Mouse (Mus musculus) CH12.LX (cell line): ENCODE results near the gene Dscaml1. TPM values are rescaled to one million over a fixed set of nuclear protein-coding genes. Genes with fewer than 3 reads are reported as not detected.

Experiments used
- DNase-seq: peaks from one replicate; pipeline ENCODE4 v3.0.0-alpha.2; 2013; ENCODE audit errors: extremely low read depth
- H3K27ac ChIP-seq: 2 replicates; pipeline ENCODE4 v1.5.1; 2012; ENCODE audit warnings: low read depth, mild to moderate bottlenecking, control low read depth, moderate library complexity; ENCODE audit not compliant: insufficient read depth
- H3K27me3 ChIP-seq: replicated peaks from 2 replicates; pipeline ENCODE3; 2012; ENCODE audit warnings: inconsistent platforms
- H3K36me3 ChIP-seq, 2 experiments: replicated peaks in 1 of 2; 2 replicates each; pipeline versions ENCODE3 to v1.6.1; 2012; ENCODE audit warnings: inconsistent platforms in 1 of 2, low read length in 1 of 2, mild to moderate bottlenecking in 1 of 2, mixed read lengths in 1 of 2, moderate library complexity in 1 of 2; ENCODE audit not compliant: control insufficient read depth in 1 of 2, insufficient read depth in 1 of 2
- H3K4me1 ChIP-seq, 2 experiments: 2 replicates each; pipeline ENCODE4 v1.6.1; 2012; ENCODE audit warnings: inconsistent platforms in 1 of 2, moderate library complexity in 1 of 2; ENCODE audit not compliant: insufficient read depth in 2 of 2, control insufficient read depth in 1 of 2
- H3K4me2 ChIP-seq: 2 replicates; pipeline ENCODE4 v1.6.1; 2012; ENCODE audit warnings: low read depth, mild to moderate bottlenecking, control low read depth; ENCODE audit not compliant: poor library complexity, insufficient read depth, severe bottlenecking
- H3K4me3 ChIP-seq, 3 experiments: fragments of 150-350 bp in 1 of 3; sonication (generic) in 1 of 3; replicated peaks in 1 of 3; 2 replicates each; pipeline versions ENCODE3 to v1.5.1; 2011 to 2012; ENCODE audit warnings: low read depth in 2 of 3, low read length in 2 of 3, mild to moderate bottlenecking in 2 of 3, moderate library complexity in 2 of 3, control low read depth in 1 of 3, improper control_type of control experiment in 1 of 3, inconsistent platforms in 1 of 3, mixed read lengths in 1 of 3; ENCODE audit not compliant: poor library complexity in 1 of 3
- H3K79me2 ChIP-seq: replicated peaks from 2 replicates; pipeline ENCODE4 v1.6.1; 2012; ENCODE audit warnings: mild to moderate bottlenecking, moderate library complexity; ENCODE audit not compliant: control insufficient read depth, poor library complexity, insufficient read depth, severe bottlenecking; ENCODE audit errors: extremely low read depth
- H3K9ac ChIP-seq: 2 replicates; pipeline ENCODE4 v1.6.1; 2012; ENCODE audit warnings: low read depth, mild to moderate bottlenecking, control low read depth, moderate library complexity; ENCODE audit not compliant: insufficient read depth
- H3K9me3 ChIP-seq: replicated peaks from 2 replicates; pipeline ENCODE3; 2012; ENCODE audit warnings: low read length, inconsistent platforms, mixed read lengths
- CHD2 ChIP-seq: IDR thresholded peaks from 2 replicates; pipeline ENCODE4 v1.6.1; 2011; ENCODE audit warnings: low read length, improper control_type of control experiment
- CTCF ChIP-seq, 2 experiments: IDR thresholded peaks in 1 of 2; conservative IDR thresholded peaks in 1 of 2; 2 replicates each; pipeline ENCODE4 v1.5.1; 2011 to 2012; ENCODE audit warnings: low read depth in 2 of 2, low read length in 2 of 2, improper control_type of control experiment in 1 of 2, inconsistent platforms in 1 of 2, mild to moderate bottlenecking in 1 of 2, moderate library complexity in 1 of 2
- ELF1 ChIP-seq: IDR thresholded peaks from 2 replicates; pipeline ENCODE4 v1.6.1; 2014; ENCODE audit warnings: low read depth, mild to moderate bottlenecking, inconsistent platforms, low read length, improper control_type of control experiment
- IRF4 ChIP-seq: IDR thresholded peaks from 2 replicates; pipeline ENCODE4 v1.6.1; 2014; ENCODE audit warnings: low read depth, mild to moderate bottlenecking, inconsistent platforms, low read length, improper control_type of control experiment
- JUND ChIP-seq: conservative IDR thresholded peaks from 2 replicates; pipeline ENCODE4 v1.6.1; 2011; ENCODE audit warnings: low read depth, low read length, improper control_type of control experiment
- MAFK ChIP-seq: IDR thresholded peaks from 2 replicates; pipeline ENCODE4 v1.6.1; 2011; ENCODE audit warnings: low read length, improper control_type of control experiment; ENCODE audit not compliant: insufficient replicate concordance
- MAZ ChIP-seq: IDR thresholded peaks from 2 replicates; pipeline ENCODE4 v1.6.1; 2012; ENCODE audit warnings: low read depth, mild to moderate bottlenecking, inconsistent platforms, low read length, improper control_type of control experiment, moderate library complexity
- MXI1 ChIP-seq: IDR thresholded peaks from 2 replicates; pipeline ENCODE4 v1.6.1; 2011; ENCODE audit warnings: mild to moderate bottlenecking, low read depth, low read length, improper control_type of control experiment
- NELFE ChIP-seq: IDR thresholded peaks from 2 replicates; pipeline ENCODE4 v1.6.1; 2011; ENCODE audit warnings: low read depth, low read length, improper control_type of control experiment
- PAX5 ChIP-seq: IDR thresholded peaks from 2 replicates; pipeline ENCODE4 v1.6.1; 2012; ENCODE audit warnings: low read length, inconsistent platforms, mixed read lengths
- POLR2AphosphoS2 ChIP-seq: IDR thresholded peaks from 2 replicates; pipeline ENCODE4 v1.6.1; 2011; ENCODE audit warnings: low read depth, low read length, improper control_type of control experiment
- RAD21 ChIP-seq: IDR thresholded peaks from 2 replicates; pipeline ENCODE4 v1.6.1; 2011; ENCODE audit warnings: low read depth, mild to moderate bottlenecking, low read length, improper control_type of control experiment, moderate library complexity
- SIN3A ChIP-seq: IDR thresholded peaks from 2 replicates; pipeline ENCODE4 v1.6.1; 2012; ENCODE audit warnings: low read length, improper control_type of control experiment, inconsistent platforms
- TBP ChIP-seq: conservative IDR thresholded peaks from 2 replicates; pipeline ENCODE4 v1.6.1; 2011; ENCODE audit warnings: low read depth, low read length, improper control_type of control experiment
- TCF12 ChIP-seq: IDR thresholded peaks from 2 replicates; pipeline ENCODE4 v1.6.1; 2014; ENCODE audit warnings: low read depth, mild to moderate bottlenecking, inconsistent platforms, low read length, improper control_type of control experiment
- USF1 ChIP-seq: IDR thresholded peaks from 2 replicates; pipeline ENCODE4 v1.6.1; 2014; ENCODE audit warnings: low read depth, mild to moderate bottlenecking, inconsistent platforms, low read length, improper control_type of control experiment
- USF2 ChIP-seq: conservative IDR thresholded peaks from 2 replicates; pipeline ENCODE4 v1.6.1; 2011; ENCODE audit warnings: low read depth, low read length, improper control_type of control experiment
- dilution Hi-C: fragments of 300-500 bp; cut with MboI; formaldehyde crosslinking; loops from 2 replicates; pipeline ENCODE4 v1.14.3; 2020; ENCODE audit warnings: low sequenced_read_pairs; ENCODE audit not compliant: extremely low pct_unique_long_range_greater_than_20kb, extremely low pct_ligation_motif_present
- in situ Hi-C: fragments of 300-500 bp; cut with MboI; formaldehyde crosslinking; loops from 3 replicates; pipeline ENCODE4 v1.14.3; 2019; ENCODE audit warnings: low sequenced_read_pairs, low pct_ligation_motif_present, low pct_unique_long_range_greater_than_20kb, mixed read lengths
- polyA plus RNA-seq: library from polyadenylated mRNA; unstranded; fragments of >175 nt; gene quantifications from 2 replicates; pipeline ENCODE4 v1.2.1, GENCODE M21; 2012; ENCODE audit warnings: low read depth; ENCODE audit not compliant: insufficient read length
- total RNA-seq, 2 experiments: library from RNA; depleted of rRNA; stranded (reverse); fragments of 300-350 nt in 1 of 2; fragments of >200 nt in 1 of 2; gene quantifications; 2 replicates each; pipeline ENCODE4 v1.2.3; 2012 to 2014

The Dscaml1 gene
- total and polyA plus RNA-seq, 3 experiments, result not detected

DNA sequence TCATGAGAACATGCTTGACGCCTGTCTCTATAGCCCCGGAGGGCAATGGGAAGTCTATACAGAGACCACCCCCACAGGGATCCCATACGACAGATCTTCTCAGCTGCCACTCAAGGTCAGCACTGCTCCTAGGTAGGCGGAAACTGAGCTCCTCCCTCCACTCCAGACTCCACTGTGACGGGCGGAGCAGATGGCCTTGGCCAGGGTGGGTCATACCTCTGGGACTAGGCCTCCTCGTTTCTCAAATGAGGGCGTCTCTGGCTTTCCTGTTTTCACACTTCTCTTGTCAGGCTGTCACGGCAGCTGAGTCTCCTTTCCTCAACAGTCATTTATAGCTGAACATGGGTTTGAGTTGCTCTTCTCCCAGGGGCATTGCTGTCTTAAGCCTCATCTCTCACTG lies 160.0 kb downstream of the Dscaml1 start:
- no peaks in the 10 kb centered on the region for H3K79me2 ChIP-seq
- H3K27me3 ChIP-seq, result peaks cover 74% of the 10 kb centered on the region

DNA sequence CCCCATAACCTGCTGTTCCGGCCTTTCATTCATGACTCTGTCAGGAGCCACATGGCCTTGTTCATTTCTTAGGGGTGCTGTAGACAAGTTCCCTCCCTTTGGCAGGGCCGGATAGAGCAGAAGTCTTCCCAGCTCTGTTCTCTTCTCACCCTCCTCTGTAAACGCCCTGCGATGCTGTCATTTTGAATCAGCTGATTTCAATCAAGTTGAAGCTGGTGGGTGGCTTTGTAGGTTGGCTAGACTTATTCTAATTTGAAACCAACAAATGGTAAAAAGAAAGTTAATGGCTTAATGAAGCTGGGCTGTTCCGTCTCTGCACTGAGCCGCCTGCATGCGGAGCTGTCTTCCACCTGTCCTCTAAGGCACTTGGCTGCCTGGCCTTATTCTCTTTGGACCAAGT lies 161.3 kb downstream of the Dscaml1 start:
- H3K9ac ChIP-seq, result no peak overlapping the region
- dilution Hi-C loops, result no loop called here
- no peak overlapping the region for H3K27ac ChIP-seq
- H3K4me2 ChIP-seq, result no peak overlapping the region
- no peaks in the 10 kb centered on the region for H3K79me2 ChIP-seq
- DNase-seq, result no peak
- in situ Hi-C loops, result no loop called here
- peaks cover 0 to 6% of the 10 kb centered on the region in 2 experiments; a peak in 1 of 4 replicates for H3K4me1 ChIP-seq
- TF ChIP-seq NELFE (no peak), CTCF (conservative IDR thresholded peaks at IDR 0.05 in 1 of 2, IDR thresholded peaks at IDR 0.05 in 1 of 2; ENCODE audit: low read depth in 2 of 2, low read length in 2 of 2) (no peak), CHD2 (no peak), MAFK (no peak), JUND (no peak), RAD21 (no peak), USF1 (no peak), IRF4 (no peak), PAX5 (no peak), ELF1 (no peak), SIN3A (no peak), TBP (no peak), MXI1 (no peak), POLR2AphosphoS2 (no peak), TCF12 (no peak), MAZ (no peak), USF2 (no peak)
- H3K4me3 ChIP-seq, result no peak overlapping the region
- peaks cover 80% of the 10 kb centered on the region for H3K27me3 ChIP-seq
- H3K9me3 ChIP-seq, result no peaks in the 10 kb centered on the region
- H3K36me3 ChIP-seq, result no peaks in the 10 kb centered on the region

More for the DNA sequence above, 160.0 kb downstream of the Dscaml1 start:
- Histone ChIP-seq H3K4me2 (no peak overlapping the region), H3K36me3 (no peaks in the 10 kb centered on the region), H3K9me3 (no peaks in the 10 kb centered on the region), H3K4me3 (no peak overlapping the region), H3K9ac (no peak overlapping the region), H3K27ac (no peak overlapping the region), H3K4me1 (peaks cover 0 to 6% of the 10 kb centered on the region in 2 experiments; a peak in 1 of 4 replicates)
- dilution Hi-C loops (no loop called here), in situ Hi-C loops (no loop called here)
- TF ChIP-seq IRF4 (no peak), ELF1 (no peak)
- peak; percentile 10 for DNase-seq
